Mouse (Mus musculus) forebrain, embryonic 14.5 days (tissue): ENCODE results near the gene Reln. TPM values are rescaled to one million over a fixed set of nuclear protein-coding genes. Genes with fewer than 3 reads are reported as not detected.
A peak's percentile ranks its signal among the peaks of the same experiment; 100 is the strongest.

Experiments used
- ATAC-seq: fragments of 200-750 bp; cut with Nextera tagmentation; 2 replicates; pipeline ENCODE4 v1.8.0; 2017; ENCODE audit warnings: mild to moderate bottlenecking, moderate library complexity
- DNase-seq: peaks from one replicate; pipeline ENCODE4 v3.0.0-alpha.2; 2015; ENCODE audit warnings: low spot score
- H3K27ac ChIP-seq: fragments of 300-500 bp; sonication (generic); 2 replicates; pipeline ENCODE4 v1.5.1; 2014; ENCODE audit warnings: low read depth, mild to moderate bottlenecking, control low read depth, low read length, moderate library complexity
- H3K27me3 ChIP-seq: fragments of 300-500 bp; sonication (generic); replicated peaks from 2 replicates; pipeline ENCODE4 v1.6.1; 2014; ENCODE audit warnings: low read length, control low read depth, mixed read lengths; ENCODE audit not compliant: control insufficient read depth, insufficient read depth
- H3K36me3 ChIP-seq: fragments of 300-500 bp; sonication (generic); 2 replicates; pipeline ENCODE4 v1.6.1; 2014; ENCODE audit warnings: low read length, control low read depth; ENCODE audit not compliant: control insufficient read depth, insufficient read depth
- H3K4me1 ChIP-seq: fragments of 300-500 bp; sonication (generic); 2 replicates; pipeline ENCODE4 v1.6.1; 2014; ENCODE audit warnings: antibody characterized with exemption, low read length, control low read depth; ENCODE audit not compliant: control insufficient read depth, insufficient read depth
- H3K4me2 ChIP-seq: fragments of 300-500 bp; sonication (generic); 2 replicates; pipeline ENCODE4 v1.6.1; 2014; ENCODE audit warnings: mild to moderate bottlenecking, control low read depth, low read length
- H3K4me3 ChIP-seq: fragments of 300-500 bp; sonication (generic); 2 replicates; pipeline ENCODE4 v1.5.1; 2014; ENCODE audit warnings: low read depth, low read length, control low read depth
- H3K9ac ChIP-seq: fragments of 300-500 bp; sonication (generic); 2 replicates; pipeline ENCODE4 v1.6.1; 2014; ENCODE audit warnings: mild to moderate bottlenecking, low read length, control low read depth, moderate library complexity
- H3K9me3 ChIP-seq: fragments of 300-500 bp; sonication (generic); replicated peaks from 2 replicates; pipeline ENCODE4 v1.6.1; 2016; ENCODE audit warnings: low read length, control low read depth, mixed read lengths; ENCODE audit not compliant: control insufficient read depth
- WGBS: fragments of 180-500 bp; shearing (Covaris S2); extraction: QIAGEN DNeasy Blood & Tissue Kit; methylation state at CpG from one replicate; pipeline ENCODE4 v1.1.7; 2014; 5-methylcytosine and 5-hydroxymethylcytosine counted together
- polyA plus RNA-seq: library from polyadenylated mRNA; unstranded; fragments of >200 nt; fragmentation: Nextera tagmentation; extraction: Ambion mirVana; gene quantifications from 2 replicates; pipeline ENCODE4 v1.2.1, GENCODE M21; 2014

The Reln gene
- polyA plus RNA-seq, 1 experiment from 2014 or later = 61.7 TPM

GRCm38 (mm10) chr5:22236801-22237200, 107.7 kb downstream of the Reln start:
- Histone ChIP-seq H3K36me3 (no peaks in the 10 kb centered on the region), H3K4me1 (no peaks in the 10 kb centered on the region), H3K27me3 (no peaks in the 10 kb centered on the region), H3K27ac (no peak overlapping the region), H3K9ac (no peak overlapping the region), H3K4me3 (no peak overlapping the region), H3K4me2 (no peak overlapping the region), H3K9me3 (no peaks in the 10 kb centered on the region)
- no peak for ATAC-seq
- DNase-seq = peak; percentile 11
- WGBS = 66% methylated on average over 6 of the region's 6 CpGs

GRCm38 (mm10) chr5:22224515-22224914, 120.0 kb downstream of the Reln start:
- DNase-seq (no peak), ATAC-seq (no peak)

GRCm38 (mm10) chr5:22223940-22224339, 120.6 kb downstream of the Reln start:
- DNase-seq (no peak), ATAC-seq (no peak)
- Histone ChIP-seq H3K9ac (no peak overlapping the region), H3K4me3 (no peak overlapping the region), H3K27ac (no peak overlapping the region), H3K36me3 (no peaks in the 10 kb centered on the region), H3K4me1 (no peaks in the 10 kb centered on the region), H3K9me3 (no peaks in the 10 kb centered on the region), H3K4me2 (no peak overlapping the region), H3K27me3 (no peaks in the 10 kb centered on the region)
- WGBS = 82% methylated on average over 2 of the region's 2 CpGs

More at GRCm38 (mm10) chr5:22224515-22224914, 120.0 kb downstream of the Reln start:
- H3K4me1 ChIP-seq = no peaks in the 10 kb centered on the region
- no peaks in the 10 kb centered on the region for H3K9me3 ChIP-seq
- H3K36me3 ChIP-seq = no peaks in the 10 kb centered on the region
- H3K27me3 ChIP-seq = no peaks in the 10 kb centered on the region
- H3K4me2 ChIP-seq = no peak overlapping the region
- no peak overlapping the region for H3K4me3 ChIP-seq
- H3K27ac ChIP-seq = no peak overlapping the region
- WGBS = 76% methylated on average over 4 of the region's 4 CpGs
- H3K9ac ChIP-seq = no peak overlapping the region

GRCm38 (mm10) chr5:22208311-22209021, 136.0 kb downstream of the Reln start:
- Histone ChIP-seq H3K9ac (no peak overlapping the region), H3K9me3 (no peaks in the 10 kb centered on the region), H3K36me3 (no peaks in the 10 kb centered on the region), H3K4me2 (no peak overlapping the region), H3K4me1 (no peaks in the 10 kb centered on the region), H3K4me3 (no peak overlapping the region), H3K27me3 (no peaks in the 10 kb centered on the region), H3K27ac (peak overlapping the region; percentile 14; the same call in 1 of the 2 replicates)
- DNase-seq = peak; percentile 31
- 67% methylated on average over 8 of the region's 8 CpGs for WGBS
- 0 out of 2 replicates have a peak, but pooled peaks have one; percentile 40 for ATAC-seq

- Histone ChIP-seq H3K27ac (no peak overlapping the region), H3K4me2 (no peak overlapping the region), H3K27me3 (no peaks in the 10 kb centered on the region), H3K36me3 (no peaks in the 10 kb centered on the region), H3K4me1 (no peaks in the 10 kb centered on the region; the same call in 1 of the 2 replicates), H3K9ac (no peak overlapping the region), H3K9me3 (no peaks in the 10 kb centered on the region), H3K4me3 (no peak overlapping the region)
- ATAC-seq (no peak), DNase-seq (no peak)
- 84% methylated on average over 2 of the region's 2 CpGs for WGBS
Measured at GRCm38 (mm10) chr5:22197926-22198325, 146.6 kb downstream of the Reln start.

GRCm38 (mm10) chr5:22196891-22197290, 147.6 kb downstream of the Reln start:
- Histone ChIP-seq H3K36me3 (no peaks in the 10 kb centered on the region), H3K4me1 (no peaks in the 10 kb centered on the region; the same call in 1 of the 2 replicates), H3K27ac (no peak overlapping the region), H3K9me3 (no peaks in the 10 kb centered on the region), H3K4me3 (no peak overlapping the region), H3K27me3 (no peaks in the 10 kb centered on the region), H3K9ac (no peak overlapping the region), H3K4me2 (no peak overlapping the region)
- ATAC-seq = no peak
- 85% methylated on average over 2 of the region's 2 CpGs for WGBS
- no peak for DNase-seq

- H3K4me2 ChIP-seq = no peak overlapping the region
- H3K4me3 ChIP-seq = no peak overlapping the region
- no peaks in the 10 kb centered on the region for H3K27me3 ChIP-seq
- no peak overlapping the region for H3K9ac ChIP-seq
- ATAC-seq = no peak
- no peak for DNase-seq
- 66% methylated on average over 4 of the region's 4 CpGs for WGBS
- no peaks in the 10 kb centered on the region; the same call in 1 of the 2 replicates for H3K4me1 ChIP-seq
- no peaks in the 10 kb centered on the region for H3K36me3 ChIP-seq
- H3K9me3 ChIP-seq = no peaks in the 10 kb centered on the region
- no peak overlapping the region for H3K27ac ChIP-seq
Measured at GRCm38 (mm10) chr5:22196476-22196875, 148.0 kb downstream of the Reln start.

GRCm38 (mm10) chr5:22195352-22195941, 149.1 kb downstream of the Reln start:
- Histone ChIP-seq H3K27ac (no peak overlapping the region), H3K4me1 (no peaks in the 10 kb centered on the region; the same call in 1 of the 2 replicates), H3K4me3 (no peak overlapping the region), H3K27me3 (no peaks in the 10 kb centered on the region), H3K9me3 (no peaks in the 10 kb centered on the region), H3K36me3 (no peaks in the 10 kb centered on the region), H3K4me2 (no peak overlapping the region), H3K9ac (no peak overlapping the region)
- ATAC-seq = 0 out of 2 replicates have a peak, but pooled peaks have one; percentile 20
- WGBS = 59% methylated on average over 8 of the region's 8 CpGs
- DNase-seq = no peak

- Histone ChIP-seq H3K4me1 (no peaks in the 10 kb centered on the region; the same call in 1 of the 2 replicates), H3K4me2 (no peak overlapping the region), H3K4me3 (no peak overlapping the region), H3K27ac (no peak overlapping the region), H3K9ac (no peak overlapping the region), H3K9me3 (no peaks in the 10 kb centered on the region), H3K27me3 (no peaks in the 10 kb centered on the region), H3K36me3 (no peaks in the 10 kb centered on the region)
- WGBS = 64% methylated on average over 7 of the region's 7 CpGs
- DNase-seq = no peak
- ATAC-seq = no peak
Measured at GRCm38 (mm10) chr5:22191784-22192183, 152.7 kb downstream of the Reln start.
